Mouse (Mus musculus): ENCODE results near the gene Cnbd2. TPM values are rescaled to one million over a fixed set of nuclear protein-coding genes. Genes with fewer than 3 reads are reported as not detected.

Cnbd2 gene
- 5.6 TPM for polyA plus RNA-seq (2017; shearing (Covaris generic))

GRCm38 (mm10) chr2:156312297-156312897 lies at the start of gene Cnbd2, which contains the start of gene Scand1:
TSS of gene Cnbd2 (plus strand) at chr2:156312299.
TSS of gene Scand1 (minus strand) at chr2:156312704.

GRCm38 (mm10) chr2:156420694-156421380 lies 108.7 kb downstream of the Cnbd2 start, which contains the start of gene Epb41l1:
TSS of gene Epb41l1 (plus strand) at chr2:156420909.

Other genes starting within 250 kb of the Cnbd2 start
- gene Spag4, start 247.1 kb upstream of the Cnbd2 start, polyA plus RNA-seq (2017; shearing (Covaris generic)) = 0.14 TPM
- 108 TPM for gene Cpne1, start 200.3 kb upstream of the Cnbd2 start, polyA plus RNA-seq (2017; shearing (Covaris generic))
- gene Rbm12, start 200.3 kb upstream of the Cnbd2 start, polyA plus RNA-seq (2017; shearing (Covaris generic)) = 55.1 TPM
- 35.0 TPM for gene Gm28036, start 185.2 kb upstream of the Cnbd2 start, polyA plus RNA-seq (2017; shearing (Covaris generic))
- gene Romo1, start 168.3 kb upstream of the Cnbd2 start, polyA plus RNA-seq (2017; shearing (Covaris generic)) = 228 TPM
- 66.3 TPM for gene Nfs1, start 168.1 kb upstream of the Cnbd2 start, polyA plus RNA-seq (2017; shearing (Covaris generic))
- gene Rbm39, start 132.1 kb upstream of the Cnbd2 start, polyA plus RNA-seq (2017; shearing (Covaris generic)) = 789 TPM
- 95.7 TPM for gene Phf20, start 115.8 kb upstream of the Cnbd2 start, polyA plus RNA-seq (2017; shearing (Covaris generic))
- 10.2 TPM for gene Scand1, start 405 bp downstream of the Cnbd2 start, polyA plus RNA-seq (2017; shearing (Covaris generic))
- gene Epb41l1, start 108.6 kb downstream of the Cnbd2 start, polyA plus RNA-seq (2017; shearing (Covaris generic)) = 2.1 TPM
- gene Aar2, start 235.3 kb downstream of the Cnbd2 start, polyA plus RNA-seq (2017; shearing (Covaris generic)) = 38.2 TPM

Data from CD4-positive, CD25-positive, alpha-beta regulatory T cell, adult 9 weeks (primary cell).